Mouse (Mus musculus) E14TG2a.4 (cell line): ENCODE results near the gene Glis3.

Experiments
- CTCF ChIP-seq: conservative IDR thresholded peaks from 2 replicates; pipeline ENCODE4 v1.5.1; 2014; ENCODE audit warnings: low read length
- NANOG ChIP-seq: IDR thresholded peaks from 2 replicates; pipeline ENCODE4 v1.6.1; 2014; ENCODE audit warnings: borderline replicate concordance, low read length, mixed read lengths

DNA sequence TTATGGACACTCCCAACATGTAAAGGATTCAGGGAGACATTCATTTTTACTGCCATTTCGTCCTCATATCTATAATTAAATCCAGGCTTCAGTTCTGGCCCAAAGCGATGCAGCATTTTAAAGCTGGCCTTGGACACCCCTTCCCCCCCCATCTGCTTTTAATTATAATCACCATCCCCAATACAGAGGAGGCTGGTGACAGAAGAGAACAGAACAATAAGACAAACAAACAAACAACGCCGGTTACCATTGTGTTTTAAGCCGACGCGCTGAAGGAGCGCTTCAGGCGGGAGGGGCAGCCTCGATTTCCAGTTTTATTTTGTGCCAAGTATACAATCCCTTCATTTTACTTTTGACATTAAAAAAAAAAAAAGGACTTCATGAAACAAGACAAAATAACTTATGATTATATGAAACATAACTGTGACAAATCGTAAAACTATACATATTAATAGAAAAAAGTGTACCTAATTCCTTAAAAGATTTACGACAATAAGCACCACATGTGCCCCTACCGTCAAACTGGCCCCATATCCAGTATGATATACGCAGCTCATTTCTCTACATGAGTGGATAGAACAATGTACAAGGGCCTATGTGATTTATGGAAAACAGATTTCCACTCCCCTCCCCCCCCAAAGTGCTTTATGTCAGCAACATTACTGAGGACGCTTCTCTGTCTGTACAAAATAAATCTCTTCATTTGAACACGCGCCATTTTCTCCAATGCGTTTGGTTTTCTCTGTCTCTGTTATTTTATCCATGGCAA is 420.8 kb downstream of the Glis3 start:
- TF ChIP-seq CTCF, result no peak
- TF ChIP-seq NANOG, result no peak
